Mouse (Mus musculus): ENCODE results near the gene Mast4. TPM values are rescaled to one million over a fixed set of nuclear protein-coding genes. Genes with fewer than 3 reads are reported as not detected.

Gene Mast4
- total RNA-seq, 2 experiments from 2014 or later, result 33.1 to 46.3 TPM

GRCm38 (mm10) chr13:103196307-103196706 lies 138.0 kb downstream of the Mast4 start:
- no peak for DNase-seq

- no peak for DNase-seq
Observed at GRCm38 (mm10) chr13:103195847-103196246, 138.4 kb downstream of the Mast4 start.

GRCm38 (mm10) chr13:103183566-103183965 lies 150.7 kb downstream of the Mast4 start:
- no peak for DNase-seq

GRCm38 (mm10) chr13:103181836-103182235 lies 152.5 kb downstream of the Mast4 start:
- no peak for DNase-seq

GRCm38 (mm10) chr13:103176871-103177270 lies 157.4 kb downstream of the Mast4 start:
- DNase-seq, result no peak

GRCm38 (mm10) chr13:103174431-103174830 lies 159.9 kb downstream of the Mast4 start:
- no peak for DNase-seq

GRCm38 (mm10) chr13:103173545-103174182 lies 160.6 kb downstream of the Mast4 start:
- peak; percentile 69 for DNase-seq

- DNase-seq, result no peak
Observed at GRCm38 (mm10) chr13:103151944-103152343, 182.4 kb downstream of the Mast4 start.

- DNase-seq, result no peak
Observed at GRCm38 (mm10) chr13:103151171-103151570, 183.1 kb downstream of the Mast4 start.

- no peak for DNase-seq
Observed at GRCm38 (mm10) chr13:103150671-103151070, 183.6 kb downstream of the Mast4 start.

- no peak for DNase-seq
Observed at GRCm38 (mm10) chr13:103149415-103149814, 184.9 kb downstream of the Mast4 start.

- DNase-seq, result no peak
Observed at GRCm38 (mm10) chr13:103144343-103144742, 190.0 kb downstream of the Mast4 start.

- DNase-seq, result no peak
Observed at GRCm38 (mm10) chr13:103141304-103141703, 193.0 kb downstream of the Mast4 start.

GRCm38 (mm10) chr13:103140051-103140450 lies 194.2 kb downstream of the Mast4 start:
- DNase-seq, result no peak

GRCm38 (mm10) chr13:103138298-103138697 lies 196.0 kb downstream of the Mast4 start:
- DNase-seq, result no peak

GRCm38 (mm10) chr13:103135224-103135883 lies 198.9 kb downstream of the Mast4 start:
- DNase-seq, result no peak

- no peak for DNase-seq
Observed at GRCm38 (mm10) chr13:103131781-103132180, 202.5 kb downstream of the Mast4 start.

- DNase-seq, result no peak
Observed at GRCm38 (mm10) chr13:103129130-103129797, 205.0 kb downstream of the Mast4 start.

GRCm38 (mm10) chr13:103128729-103129128 lies 205.6 kb downstream of the Mast4 start:
- no peak for DNase-seq

GRCm38 (mm10) chr13:103127594-103127993 lies 206.7 kb downstream of the Mast4 start:
- DNase-seq, result no peak

- DNase-seq, result no peak
Observed at GRCm38 (mm10) chr13:103123716-103124115, 210.6 kb downstream of the Mast4 start.

GRCm38 (mm10) chr13:103121796-103122792 lies 212.2 kb downstream of the Mast4 start:
- DNase-seq, result no peak

Data from gastrocnemius, postnatal 10 days (tissue).